Mouse (Mus musculus) lung, embryonic 15.5 days (tissue): ENCODE measurements around the gene Raet1e. TPM values are rescaled to one million over a fixed set of nuclear protein-coding genes. Genes with fewer than 3 reads are reported as not detected.
"Not testable (repeated sequence)": the region's sequence is repeated elsewhere in the genome, so short reads cannot be mapped to it uniquely, and the experiment has no call there.

Experiments
- ATAC-seq: fragments of 200-750 bp; cut with Nextera tagmentation; 2 replicates; pipeline ENCODE4 v1.8.0; 2017; ENCODE audit warnings: moderate number of reproducible peaks, borderline replicate concordance; ENCODE audit not compliant: low FRiP score, low TSS enrichment; ENCODE audit errors: extremely low read depth
- H3K27ac ChIP-seq: fragments of 300-500 bp; sonication (generic); 2 replicates; pipeline ENCODE4 v1.5.1; 2015; ENCODE audit warnings: moderate library complexity, mild to moderate bottlenecking, inconsistent platforms
- H3K27me3 ChIP-seq: fragments of 300-500 bp; sonication (generic); 2 replicates; pipeline ENCODE4 v1.6.1; 2015; ENCODE audit warnings: inconsistent platforms
- H3K36me3 ChIP-seq: fragments of 300-500 bp; sonication (generic); 2 replicates; pipeline ENCODE4 v1.6.1; 2015; ENCODE audit warnings: inconsistent platforms
- H3K4me1 ChIP-seq: fragments of 300-500 bp; sonication (generic); 2 replicates; pipeline ENCODE4 v1.6.1; 2015; ENCODE audit warnings: inconsistent platforms
- H3K4me2 ChIP-seq: fragments of 300-500 bp; sonication (generic); 2 replicates; pipeline ENCODE4 v1.6.1; 2015; ENCODE audit warnings: inconsistent platforms, mild to moderate bottlenecking, moderate library complexity
- H3K4me3 ChIP-seq: fragments of 300-500 bp; sonication (generic); 2 replicates; pipeline ENCODE4 v1.5.1; 2015; ENCODE audit warnings: mild to moderate bottlenecking, inconsistent platforms
- H3K9ac ChIP-seq: fragments of 300-500 bp; sonication (generic); 2 replicates; pipeline ENCODE4 v1.6.1; 2015; ENCODE audit warnings: inconsistent platforms
- H3K9me3 ChIP-seq: fragments of 300-500 bp; sonication (generic); 2 replicates; pipeline ENCODE4 v1.6.1; 2016; ENCODE audit warnings: inconsistent platforms
- WGBS: fragments of 180-500 bp; shearing (Covaris S2); methylation state at CpG from one replicate; pipeline ENCODE4 v1.1.7; 2015; 5-methylcytosine and 5-hydroxymethylcytosine counted together
- polyA plus RNA-seq: library from polyadenylated mRNA; unstranded; fragments of >200 nt; fragmentation: Nextera tagmentation; extraction: Ambion mirVana; gene quantifications from 2 replicates; pipeline ENCODE4 v1.2.1, GENCODE M21; 2015

Raet1e gene
- 8.0 and 10.7 TPM in 2 replicates for polyA plus RNA-seq

DNA sequence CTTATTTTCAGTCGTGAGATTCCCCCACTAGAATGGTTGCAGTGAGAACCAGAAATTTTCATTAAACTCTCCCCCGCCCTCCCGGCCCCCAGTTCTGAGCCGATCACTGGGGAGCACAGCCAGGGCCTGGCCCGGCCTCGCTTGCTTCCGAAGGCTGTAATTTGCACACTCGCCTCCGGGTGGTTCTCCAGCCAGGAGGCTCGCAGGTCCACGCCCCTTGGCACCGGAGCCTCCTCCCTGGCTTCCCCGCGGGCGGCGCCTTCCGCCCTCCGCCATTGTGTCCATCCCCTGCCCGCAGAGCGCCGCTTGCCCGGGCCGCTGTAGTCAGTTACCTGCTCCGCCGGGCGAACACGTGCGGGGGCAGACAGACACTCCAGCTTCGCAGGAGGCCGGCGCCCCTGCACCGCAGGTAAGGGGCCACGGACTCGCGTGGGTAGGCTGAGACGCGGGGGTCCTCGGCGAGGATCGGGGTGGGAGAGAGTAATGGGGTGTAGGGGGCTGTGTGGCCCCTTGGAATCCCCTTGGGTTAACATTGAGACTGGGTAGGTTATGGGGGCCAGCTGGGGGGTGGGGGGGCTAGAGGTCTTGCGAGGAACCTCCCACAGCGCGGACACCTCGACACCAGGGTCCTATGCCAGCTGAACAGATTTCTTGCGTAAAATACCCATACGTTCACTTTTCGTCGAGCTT, at the start of gene Raet1e, which contains the start of gene H60b:
Gene Raet1e, plus strand, starts transcription at position 260 of the 690 bp plus-strand sequence.
Gene H60b, plus strand, starts transcription at position 277 of the 690 bp plus-strand sequence.
- not testable (repeated sequence) for H3K9ac ChIP-seq, H3K4me1 ChIP-seq, H3K9me3 ChIP-seq, H3K27ac ChIP-seq, H3K36me3 ChIP-seq
- peak within 1 kb of the TSS; percentile 50 for H3K4me3 ChIP-seq
- WGBS, result 2% methylated on average over 48 of the region's 48 CpGs
- peak within 1 kb of the TSS; percentile 75 for H3K4me2 ChIP-seq
- peak; percentile 81 for ATAC-seq
- peaks cover 67% of the 10 kb centered on the region for H3K27me3 ChIP-seq

DNA sequence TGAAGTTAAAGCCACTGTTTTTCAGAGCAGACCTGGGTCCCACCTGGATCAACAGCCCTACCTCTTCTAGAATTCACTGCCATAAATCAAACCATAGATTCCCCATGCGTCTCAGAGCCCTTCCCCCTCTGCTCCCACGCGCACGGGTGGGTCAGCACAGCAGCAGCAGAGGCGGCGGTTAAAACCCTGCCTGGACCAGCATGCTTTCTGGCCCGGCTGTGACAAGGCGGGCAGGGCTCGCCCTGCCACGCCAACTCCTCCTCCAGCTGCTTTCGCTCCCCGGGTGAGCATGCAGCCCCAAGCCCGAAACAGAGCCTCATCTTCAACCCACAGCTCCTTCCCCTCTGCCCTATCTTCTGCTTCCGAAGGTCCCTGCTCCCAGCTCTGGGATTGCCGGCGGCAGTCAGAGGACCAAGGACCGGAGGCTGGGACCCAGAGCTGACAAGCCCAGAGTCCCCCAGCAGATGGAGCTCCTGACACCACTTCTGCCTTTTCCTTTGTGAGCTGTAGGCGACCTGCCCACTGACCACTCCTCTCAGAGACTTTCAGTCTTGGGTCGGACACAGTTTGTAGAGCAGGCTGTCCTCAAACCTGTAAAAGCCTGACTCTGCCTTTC, 17.6 kb upstream of the Raet1e start:
- peak; percentile 9; the same call in 1 of the 2 replicates for ATAC-seq
- peak overlapping the region; percentile 49 for H3K9ac ChIP-seq
- H3K9me3 ChIP-seq, result no peaks in the 10 kb centered on the region
- no peaks in the 10 kb centered on the region for H3K36me3 ChIP-seq
- peak overlapping the region; percentile 79 for H3K4me2 ChIP-seq
- peak overlapping the region; percentile 44 for H3K4me3 ChIP-seq
- H3K27me3 ChIP-seq, result no peaks in the 10 kb centered on the region
- WGBS, result 1% methylated on average over 19 of the region's 19 CpGs
- no peaks in the 10 kb centered on the region for H3K4me1 ChIP-seq
- no peak overlapping the region for H3K27ac ChIP-seq

DNA sequence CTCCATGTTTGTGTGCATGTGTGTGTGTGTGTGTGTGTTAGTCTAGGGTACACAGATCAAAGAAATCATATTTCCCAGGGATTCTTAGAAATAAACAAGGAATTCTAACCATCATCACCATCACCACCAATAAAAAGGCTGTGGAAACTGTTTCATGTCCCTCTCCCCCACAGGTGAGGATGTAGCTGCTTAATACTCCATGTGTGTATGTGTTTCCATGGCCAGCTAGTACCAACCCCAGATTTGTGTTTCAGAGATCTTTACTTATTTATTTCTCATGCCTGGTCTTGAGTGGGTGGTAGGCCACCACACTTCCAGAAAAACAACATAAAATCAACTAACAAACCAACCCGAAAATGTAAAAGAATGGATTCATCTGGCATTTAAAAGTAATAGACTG, 16.2 kb upstream of the Raet1e start:
- not testable (repeated sequence) for H3K36me3 ChIP-seq, ATAC-seq, H3K27ac ChIP-seq, H3K4me3 ChIP-seq, H3K4me2 ChIP-seq, H3K27me3 ChIP-seq, H3K9ac ChIP-seq, H3K4me1 ChIP-seq, H3K9me3 ChIP-seq
- 83% methylated on average over 1 of the region's 1 CpGs for WGBS

DNA sequence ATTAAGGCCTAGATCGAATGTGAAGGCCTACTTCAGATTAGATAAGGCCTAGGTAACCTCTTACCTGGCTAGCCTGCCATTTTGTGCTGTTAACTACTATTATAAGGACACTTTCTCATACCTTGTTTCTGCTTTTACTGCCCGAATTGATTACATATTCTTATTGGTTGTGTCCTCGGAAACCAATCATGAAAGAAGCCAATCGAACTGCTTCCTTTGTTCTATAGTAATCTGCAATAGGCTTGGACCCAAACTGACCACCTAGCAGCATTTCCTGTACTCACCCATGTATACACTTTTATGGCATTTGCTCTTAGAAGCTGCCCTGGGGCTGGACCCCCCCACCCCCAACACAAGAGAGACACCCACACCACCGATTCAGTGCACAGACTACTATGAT, 15.4 kb upstream of the Raet1e start:
- ATAC-seq, result no peak
- H3K27ac ChIP-seq, result no peak overlapping the region
- no peak overlapping the region for H3K9ac ChIP-seq
- no peaks in the 10 kb centered on the region for H3K4me1 ChIP-seq
- no peak overlapping the region for H3K4me2 ChIP-seq
- no peaks in the 10 kb centered on the region for H3K36me3 ChIP-seq
- no peaks in the 10 kb centered on the region for H3K27me3 ChIP-seq
- WGBS, result 65% methylated on average over 5 of the region's 5 CpGs
- H3K4me3 ChIP-seq, result no peak overlapping the region
- no peaks in the 10 kb centered on the region for H3K9me3 ChIP-seq

DNA sequence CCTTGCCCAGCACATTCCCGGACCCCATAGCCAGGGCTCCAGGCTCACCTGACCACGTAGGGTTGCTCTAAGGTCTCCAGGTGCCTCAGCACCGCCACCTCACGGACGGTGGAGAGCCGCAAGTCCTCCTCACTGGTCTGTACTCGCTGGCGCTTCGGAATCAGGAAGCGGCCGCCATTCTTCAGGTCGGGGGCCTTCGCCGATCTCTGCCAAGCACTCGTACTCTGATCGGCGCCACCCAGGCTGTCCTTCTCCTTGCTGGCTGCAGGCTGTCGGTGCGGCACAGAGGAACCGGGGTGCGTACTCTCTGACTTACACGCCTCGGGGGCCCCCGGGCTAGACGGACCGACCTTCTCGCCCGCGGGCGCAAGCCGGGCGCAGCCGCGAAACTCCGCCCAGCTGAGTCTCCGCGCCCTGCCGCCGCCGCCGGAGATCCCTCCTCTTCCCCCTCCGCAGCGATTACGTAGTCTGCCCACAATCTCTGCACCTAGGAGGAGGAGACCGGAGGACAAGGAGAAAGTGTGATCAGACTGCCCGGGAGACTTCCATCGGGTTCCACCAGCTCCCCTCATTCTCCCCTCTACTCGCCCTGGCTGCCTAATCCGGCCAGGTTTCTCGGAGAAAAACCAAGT, 9.8 kb upstream of the Raet1e start:
- Histone ChIP-seq H3K27ac (peak overlapping the region; percentile 74), H3K27me3 (peaks cover 35% of the 10 kb centered on the region), H3K4me1 (peaks cover 21% of the 10 kb centered on the region), H3K4me3 (peak overlapping the region; percentile 72), H3K36me3 (no peaks in the 10 kb centered on the region), H3K9ac (peak overlapping the region; percentile 81), H3K4me2 (peak overlapping the region; percentile 99), H3K9me3 (no peaks in the 10 kb centered on the region)
- under 1% methylated on average over 47 of the region's 50 CpGs for whole genome bisulfite sequencing
- peak; percentile 87 for ATAC-seq

DNA sequence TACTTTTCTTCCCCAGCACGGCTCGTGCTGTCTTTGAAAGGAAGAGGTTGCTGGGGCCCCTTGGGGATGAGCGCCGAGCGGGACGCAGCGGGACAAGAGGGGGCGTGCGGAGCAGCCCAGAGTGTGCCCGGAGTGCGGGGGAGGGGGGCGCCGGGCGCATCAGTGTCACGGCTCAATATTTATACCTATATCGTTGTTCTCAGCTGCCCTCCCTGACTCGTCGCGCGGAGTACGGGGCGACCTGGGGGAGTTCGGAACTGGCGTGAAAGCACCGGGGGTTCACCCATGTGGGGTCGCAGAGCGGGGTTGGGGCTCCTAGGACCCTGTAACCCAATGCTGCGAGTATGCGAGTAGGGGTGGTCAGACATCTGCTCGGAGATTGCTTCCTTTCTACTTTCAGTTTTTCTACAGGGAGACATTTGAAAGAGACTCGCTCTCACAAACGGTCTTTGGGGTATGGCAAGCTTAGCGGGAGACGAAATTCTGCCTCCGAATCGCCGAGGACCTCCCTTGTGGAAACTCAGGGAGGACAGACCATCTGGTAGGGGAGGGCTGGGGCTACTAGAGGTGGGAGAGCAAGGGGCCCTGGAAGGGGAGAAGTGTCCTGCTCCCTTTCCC, 9.2 kb upstream of the Raet1e start, which contains the start of gene E030030I06Rik:
Gene E030030I06Rik, minus strand, starts transcription at position 198 of the 618 bp plus-strand sequence.
- H3K9me3 ChIP-seq, result no peaks in the 10 kb centered on the region
- peak within 1 kb of the TSS; percentile 81 for H3K9ac ChIP-seq
- peak within 1 kb of the TSS; percentile 74 for H3K27ac ChIP-seq
- peak; percentile 45 for ATAC-seq
- under 1% methylated on average over 37 of the region's 37 CpGs for WGBS
- peaks cover 21% of the 10 kb centered on the region for H3K4me1 ChIP-seq
- peaks cover 41% of the 10 kb centered on the region for H3K27me3 ChIP-seq
- peak within 1 kb of the TSS; percentile 99 for H3K4me2 ChIP-seq
- no peaks in the 10 kb centered on the region for H3K36me3 ChIP-seq
- H3K4me3 ChIP-seq, result peak within 1 kb of the TSS; percentile 72

DNA sequence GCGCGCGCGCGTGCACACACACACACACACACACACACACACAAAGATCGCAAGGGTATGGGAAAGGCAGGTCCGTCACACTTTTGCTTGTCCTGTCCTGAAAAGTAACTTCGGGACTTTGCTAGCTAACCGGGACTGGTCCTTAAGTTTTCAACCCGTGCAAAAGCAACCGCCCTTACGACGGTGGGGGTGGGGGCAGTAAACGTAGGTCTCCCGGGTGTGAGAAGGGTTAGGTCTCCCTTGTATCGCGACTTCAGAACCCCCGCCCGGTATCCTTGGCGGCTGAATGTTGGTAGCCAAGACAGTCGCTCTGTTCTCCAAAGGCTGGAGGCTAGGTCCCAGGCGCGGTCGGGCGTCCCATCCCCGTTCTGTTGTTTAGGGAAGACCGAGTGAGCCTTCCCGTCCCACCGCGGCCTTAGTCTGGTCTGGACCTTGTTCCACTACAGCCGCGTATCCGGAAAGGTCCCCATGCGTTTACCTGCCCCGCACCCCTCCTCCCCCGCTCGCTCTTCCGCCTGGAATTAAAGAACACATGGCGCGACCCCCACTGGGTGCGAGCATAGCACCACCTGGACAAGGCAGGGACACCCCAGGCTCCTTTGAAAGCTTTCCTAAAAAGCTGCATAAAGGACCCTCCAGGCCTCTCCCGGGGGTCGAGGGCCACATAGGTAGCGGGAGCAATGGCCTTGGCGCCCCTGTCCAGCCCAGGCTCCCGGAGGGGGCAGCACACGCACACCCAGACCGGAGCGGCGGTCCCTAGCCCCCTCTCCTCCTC, 8.5 kb upstream of the Raet1e start:
- Histone ChIP-seq H3K9ac (peak overlapping the region; percentile 81; the same call in 1 of the 2 replicates), H3K9me3 (no peaks in the 10 kb centered on the region), H3K27ac (no peak overlapping the region), H3K36me3 (no peaks in the 10 kb centered on the region), H3K4me2 (peak overlapping the region; percentile 99), H3K4me1 (peaks cover 21% of the 10 kb centered on the region), H3K27me3 (peaks cover 44% of the 10 kb centered on the region), H3K4me3 (peak overlapping the region; percentile 72)
- whole genome bisulfite sequencing, result under 1% methylated on average over 47 of the region's 50 CpGs
- ATAC-seq, result no peak

DNA sequence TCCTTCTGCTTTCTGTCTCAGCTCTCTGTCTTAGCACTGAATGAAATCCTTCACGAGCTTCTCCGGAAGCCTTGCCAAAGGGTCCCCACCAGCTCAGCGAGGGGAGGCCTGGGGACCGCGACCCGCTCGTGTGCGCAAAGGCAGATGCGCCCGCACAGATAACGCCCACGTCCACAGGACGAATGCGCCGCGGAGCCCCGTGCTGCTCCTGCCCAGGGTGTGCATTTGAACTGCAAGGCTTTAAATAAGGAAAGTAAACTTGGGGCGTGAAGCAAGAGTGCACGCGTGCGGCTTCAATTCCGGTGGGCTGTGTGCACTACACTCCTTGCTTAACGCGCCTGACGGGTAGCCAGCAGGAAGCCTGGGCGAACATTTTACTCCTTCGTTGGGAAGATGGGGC, 7.8 kb upstream of the Raet1e start:
- peaks cover 51% of the 10 kb centered on the region for H3K27me3 ChIP-seq
- no peak overlapping the region for H3K9ac ChIP-seq
- WGBS, result under 1% methylated on average over 27 of the region's 27 CpGs

DNA sequence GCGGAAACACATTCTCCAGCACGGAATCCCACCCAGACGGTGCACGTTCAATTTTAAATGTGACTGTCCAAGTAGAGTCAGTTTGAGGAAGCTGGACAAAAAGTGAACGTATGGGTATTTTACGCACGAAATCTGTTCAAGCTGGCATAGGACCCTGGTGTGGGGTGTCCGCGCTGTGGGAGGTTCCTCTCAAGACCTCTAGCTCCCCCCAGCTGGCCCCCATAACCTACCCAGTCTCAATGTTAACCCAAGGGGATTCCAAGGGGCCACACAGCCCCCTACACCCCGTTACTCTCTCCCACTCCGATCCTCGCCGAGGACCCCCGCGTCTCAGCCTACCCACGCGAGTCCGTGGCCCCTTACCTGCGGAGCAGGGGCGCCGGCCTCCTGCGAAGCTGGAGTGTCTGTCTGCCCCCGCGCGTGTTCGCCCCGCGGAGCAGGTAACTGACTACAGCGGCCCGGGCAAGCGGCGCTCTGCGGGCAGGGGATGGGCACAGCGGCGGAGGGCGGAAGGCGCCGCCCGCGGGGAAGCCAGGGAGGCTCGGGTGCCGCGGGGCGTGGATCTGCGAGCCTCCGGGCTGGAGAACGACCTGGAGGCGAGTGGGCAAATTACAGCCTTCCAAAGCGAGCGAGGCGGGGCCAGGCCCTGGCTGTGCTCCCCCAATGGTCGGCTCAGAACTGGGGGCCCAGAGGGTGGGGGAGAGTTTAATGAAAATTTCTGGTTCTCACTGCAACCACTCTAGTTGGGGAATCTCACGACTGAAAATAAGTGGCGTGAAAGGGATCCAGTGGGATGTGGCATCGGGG, 7.1 kb upstream of the Raet1e start:
- H3K27ac ChIP-seq, H3K36me3 ChIP-seq, ATAC-seq, H3K9me3 ChIP-seq, H3K9ac ChIP-seq: not testable (repeated sequence)
- Histone ChIP-seq H3K27me3 (peaks cover 58% of the 10 kb centered on the region), H3K4me2 (peak overlapping the region; percentile 99), H3K4me1 (peaks cover 21% of the 10 kb centered on the region), H3K4me3 (peak overlapping the region; percentile 27)
- under 1% methylated on average over 55 of the region's 55 CpGs for WGBS

More for the DNA sequence above, 7.8 kb upstream of the Raet1e start:
- no peak overlapping the region for H3K27ac ChIP-seq
- H3K4me1 ChIP-seq, result peaks cover 21% of the 10 kb centered on the region
- peak overlapping the region; percentile 72 for H3K4me3 ChIP-seq
- H3K36me3 ChIP-seq, result no peaks in the 10 kb centered on the region
- no peaks in the 10 kb centered on the region for H3K9me3 ChIP-seq
- H3K4me2 ChIP-seq, result peak overlapping the region; percentile 99
- ATAC-seq, result no peak

DNA sequence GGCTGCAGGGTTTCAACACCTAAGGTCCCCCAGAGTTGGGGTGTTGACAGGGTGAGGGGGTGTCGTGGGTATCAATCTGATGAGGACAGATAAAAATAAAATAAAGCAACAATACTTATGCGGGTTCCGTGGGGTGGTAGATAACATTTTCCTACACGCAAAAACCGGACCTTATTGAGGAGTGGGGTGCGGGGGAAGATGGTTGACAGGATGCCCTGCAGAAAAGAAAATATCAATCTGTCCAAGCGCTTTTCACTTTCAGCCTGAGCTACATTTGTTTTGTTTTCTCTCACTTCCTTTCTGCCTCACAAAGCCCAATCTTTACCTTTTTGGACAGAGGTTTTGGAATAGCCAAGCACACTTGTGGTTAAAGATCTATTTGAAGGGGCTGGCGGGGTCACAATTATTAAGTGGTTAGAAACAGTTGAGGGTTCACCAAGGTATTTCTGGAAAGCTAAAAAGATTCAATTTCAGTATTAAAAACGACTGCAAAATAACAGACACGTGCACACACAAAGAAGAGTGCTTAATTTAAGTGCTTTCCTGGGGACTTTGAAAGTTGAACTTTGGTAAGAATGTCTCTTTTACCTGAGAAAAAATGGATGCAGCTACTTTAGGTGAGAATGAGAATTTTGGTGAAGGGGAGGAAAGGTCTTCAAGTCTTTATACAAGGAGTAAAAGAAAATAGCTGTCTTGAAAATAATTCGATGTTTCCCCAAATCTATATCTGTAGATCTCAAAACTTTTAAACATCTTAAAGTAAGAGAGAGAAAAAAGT, 6.3 kb upstream of the Raet1e start:
- not testable (repeated sequence) for H3K9ac ChIP-seq, H3K27ac ChIP-seq, H3K4me2 ChIP-seq, H3K9me3 ChIP-seq, H3K36me3 ChIP-seq, H3K4me3 ChIP-seq, ATAC-seq
- peaks cover 21% of the 10 kb centered on the region for H3K4me1 ChIP-seq
- peaks cover 65% of the 10 kb centered on the region for H3K27me3 ChIP-seq
- WGBS, result 4% methylated on average over 11 of the region's 11 CpGs
